Mouse (Mus musculus) cerebellum, adult 2 months (tissue): Measurements from ENCODE around the gene Zbtb20.

Experiments
- CTCF ChIP-seq: fragments of 200-500 bp; IDR thresholded peaks from 2 replicates; pipeline ENCODE4 v1.5.1; 2011; ENCODE audit warnings: low read depth, mild to moderate bottlenecking, control low read depth, low read length, moderate library complexity, borderline replicate concordance; ENCODE audit not compliant: insufficient read depth
- POLR2A ChIP-seq: fragments of 200-500 bp; IDR thresholded peaks from 2 replicates; pipeline ENCODE4 v1.6.1; 2011; ENCODE audit warnings: low read length, control low read depth, borderline replicate concordance; ENCODE audit not compliant: insufficient read depth

DNA sequence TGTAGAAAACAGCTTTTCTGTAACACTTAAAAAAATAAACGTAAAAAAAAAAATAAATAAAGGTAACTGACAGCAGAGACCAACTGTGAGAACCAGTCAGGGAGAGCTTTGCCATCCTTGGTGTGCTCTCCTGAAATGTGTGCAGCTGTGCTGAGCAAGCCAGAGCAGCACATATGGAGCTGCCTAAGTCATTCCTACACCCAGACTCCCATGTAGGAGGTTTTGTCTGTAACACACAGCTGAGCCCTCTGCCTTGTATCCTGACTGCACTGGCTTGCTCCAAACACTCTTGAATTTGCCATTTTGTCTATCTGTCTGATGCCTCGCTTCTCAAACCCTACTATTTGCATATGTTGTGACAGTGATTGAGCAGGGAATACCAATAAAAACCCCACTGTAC is 815.2 kb downstream of the Zbtb20 start:
- TF ChIP-seq CTCF: no peak
- no peak for TF ChIP-seq POLR2A
